Mouse (Mus musculus): ENCODE data around the gene Prr5.

DNA sequence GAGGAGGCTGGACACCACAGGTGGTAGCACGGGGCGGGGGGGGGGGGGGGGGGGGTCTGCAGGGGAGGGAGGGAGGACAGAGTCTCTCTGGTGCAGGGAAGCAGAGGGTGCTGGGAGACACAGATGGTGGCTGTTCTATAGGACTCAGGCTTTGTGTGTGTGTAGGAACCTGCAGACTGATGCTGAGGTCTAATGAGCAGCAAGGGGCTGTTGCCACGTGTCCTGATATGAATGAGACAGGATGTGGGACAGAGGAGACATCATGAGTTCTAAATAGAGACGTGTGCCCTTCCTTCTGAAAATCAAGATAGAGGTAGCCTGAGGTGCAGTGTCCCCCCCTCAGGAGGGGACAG is 67.5 kb downstream of the Prr5 start:
- TF ChIP-seq POLR2A (IDR thresholded peaks at IDR 0.05; ENCODE audit: extremely low read depth, insufficient read depth, low read length) = no peak
- TF ChIP-seq CTCF (IDR thresholded peaks at IDR 0.05; ENCODE audit: low read depth, low read length) = no peak

All from liver, adult 2 months (tissue).